Mouse (Mus musculus): ENCODE measurements around the gene Mgat4a. TPM values are rescaled to one million over a fixed set of nuclear protein-coding genes. Genes with fewer than 3 reads are reported as not detected.
A peak's percentile ranks its signal among the peaks of the same experiment; 100 is the strongest.

Gene Mgat4a
- polyA plus RNA-seq, 2 experiments from 2014 or later = 11.7 to 12.1 TPM

DNA sequence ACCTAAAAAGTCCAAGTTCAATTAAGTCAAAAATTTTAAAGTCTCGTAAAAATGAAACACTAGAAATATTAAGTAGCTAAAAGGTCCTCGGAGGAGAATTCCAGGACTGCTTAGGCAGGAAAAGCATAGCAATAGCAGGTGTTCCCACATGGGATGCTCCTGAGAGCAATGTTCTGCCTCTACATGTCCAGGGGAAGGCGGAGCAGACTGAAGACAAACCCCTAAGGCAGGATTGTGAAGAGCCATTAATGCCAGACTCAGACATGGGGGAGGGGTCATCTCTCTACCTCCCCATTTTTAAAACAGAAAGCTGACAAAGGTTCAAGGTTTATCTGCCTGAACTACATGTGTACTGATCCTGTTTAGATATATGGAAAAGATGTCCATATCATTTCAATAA is 45.7 kb downstream of the Mgat4a start:
- ATAC-seq = no peak

DNA sequence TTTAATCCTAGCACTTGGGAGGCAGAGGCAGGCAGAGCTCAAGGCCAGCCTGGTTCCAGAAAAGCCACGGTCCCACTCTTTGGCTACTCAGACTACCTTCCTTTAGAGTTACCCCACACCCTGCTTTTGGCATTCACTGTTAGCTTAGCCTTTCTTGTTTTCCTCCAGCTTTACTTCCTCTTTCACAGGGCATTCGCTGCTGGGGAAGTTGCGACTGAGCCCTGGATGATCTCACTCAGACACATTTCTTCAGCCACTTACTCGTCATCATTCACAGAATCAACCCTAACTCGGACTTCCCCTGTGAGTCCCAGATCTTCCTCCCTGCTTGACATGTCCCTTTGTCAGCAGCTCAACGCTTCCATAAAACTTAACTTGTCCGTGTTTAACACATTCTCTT is 49.1 kb downstream of the Mgat4a start:
- ATAC-seq = peak; percentile 53

DNA sequence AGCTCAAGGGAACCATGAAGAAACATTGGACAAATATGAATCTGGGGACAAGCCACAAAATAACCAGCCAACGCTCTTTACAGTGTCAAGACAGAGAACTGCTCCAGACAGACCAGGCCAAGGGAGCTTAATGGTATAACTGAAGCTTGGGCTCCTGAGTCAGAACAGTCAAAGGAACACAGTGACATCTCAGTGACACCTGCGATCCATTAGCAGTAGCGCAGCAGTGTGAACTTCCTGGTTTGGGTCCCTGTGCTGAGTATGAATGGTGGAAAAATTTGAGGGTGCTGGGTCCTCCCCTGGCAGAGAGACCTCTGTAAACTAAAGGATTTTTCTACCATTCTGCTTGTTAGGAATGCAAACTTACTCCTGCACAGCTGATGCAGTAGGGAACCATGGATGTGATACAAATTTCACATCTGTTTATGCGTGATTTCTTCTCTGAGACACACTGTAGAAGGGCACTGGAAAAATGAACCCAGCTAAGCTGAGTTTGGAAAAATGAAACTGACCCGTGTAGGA is 50.1 kb downstream of the Mgat4a start:
- ATAC-seq = peak; percentile 21

DNA sequence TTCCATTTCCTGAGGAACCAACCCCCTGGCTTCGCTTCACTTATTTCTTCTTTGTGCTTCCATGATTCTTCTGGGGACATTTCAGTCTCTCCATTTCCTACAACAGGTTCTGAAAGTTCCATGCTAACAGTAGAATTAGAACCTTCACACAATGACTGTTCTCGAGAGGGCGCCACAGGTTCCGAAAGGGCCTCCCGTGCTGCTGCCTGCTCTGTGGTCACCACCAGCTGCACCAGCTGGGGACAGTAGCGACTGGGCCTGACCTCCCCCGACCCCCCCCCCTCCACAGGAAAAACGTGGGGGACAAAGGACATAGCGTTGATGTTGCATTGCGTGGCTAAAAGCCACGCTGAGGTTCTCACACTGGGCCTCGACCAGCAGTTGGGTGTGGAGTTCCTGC is 52.3 kb downstream of the Mgat4a start:
- no peak for ATAC-seq

DNA sequence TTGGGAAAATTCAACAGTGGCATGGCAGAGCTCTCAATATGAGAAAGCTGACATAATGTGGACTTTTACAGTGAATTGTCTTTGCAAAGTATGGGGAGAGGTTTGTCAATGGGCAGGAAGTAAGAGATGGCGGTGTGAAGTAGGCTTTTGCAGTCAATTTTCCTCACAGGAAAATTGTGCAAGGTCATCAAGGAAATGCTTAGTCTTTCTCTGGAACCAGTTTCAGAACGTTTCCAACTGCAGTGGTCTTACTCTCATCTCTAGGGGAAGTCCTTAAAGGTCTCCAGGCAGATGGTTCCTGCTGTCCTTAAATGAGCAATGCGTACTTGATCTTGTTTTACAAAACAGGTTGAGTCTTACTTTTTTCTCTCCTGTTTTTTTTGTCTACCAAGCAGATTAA is 53.8 kb downstream of the Mgat4a start:
- ATAC-seq = no peak

DNA sequence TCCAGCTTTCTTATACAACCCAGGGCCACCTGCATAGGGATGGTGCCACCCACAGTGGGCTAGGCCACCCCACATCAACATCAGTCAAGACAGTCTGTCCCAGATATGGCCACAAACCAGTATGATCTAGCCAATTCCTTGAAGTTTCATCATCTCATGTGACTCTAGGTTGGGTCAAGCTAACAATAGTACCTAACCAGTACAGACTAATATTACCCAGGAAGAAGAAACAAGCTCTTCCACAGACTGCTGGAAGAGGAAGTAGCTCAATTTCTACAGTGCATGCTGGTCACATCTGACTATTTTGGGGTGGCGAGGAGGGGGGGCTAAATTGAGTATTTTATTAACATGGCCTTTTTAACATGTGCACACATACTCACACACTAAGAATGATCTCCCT is 54.4 kb downstream of the Mgat4a start:
- no peak for ATAC-seq

DNA sequence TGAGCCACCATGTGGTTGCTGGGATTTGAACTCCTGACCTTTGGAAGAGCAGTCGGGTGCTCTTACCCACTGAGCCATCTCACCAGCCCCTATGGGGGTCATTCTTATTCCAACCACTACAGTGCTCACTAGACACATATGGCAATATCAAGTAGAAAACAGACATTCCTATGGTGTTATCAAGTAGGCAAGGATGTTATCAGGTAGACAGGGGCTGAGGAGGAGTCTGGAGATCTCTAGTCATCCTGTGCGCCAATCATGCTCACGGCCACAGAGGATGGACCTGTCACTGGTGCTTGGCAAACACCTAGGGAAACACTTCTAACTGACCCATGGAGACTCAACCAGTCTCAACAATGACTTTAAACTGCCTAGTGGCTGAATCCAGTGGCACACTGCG is 56.2 kb downstream of the Mgat4a start:
- ATAC-seq = no peak

DNA sequence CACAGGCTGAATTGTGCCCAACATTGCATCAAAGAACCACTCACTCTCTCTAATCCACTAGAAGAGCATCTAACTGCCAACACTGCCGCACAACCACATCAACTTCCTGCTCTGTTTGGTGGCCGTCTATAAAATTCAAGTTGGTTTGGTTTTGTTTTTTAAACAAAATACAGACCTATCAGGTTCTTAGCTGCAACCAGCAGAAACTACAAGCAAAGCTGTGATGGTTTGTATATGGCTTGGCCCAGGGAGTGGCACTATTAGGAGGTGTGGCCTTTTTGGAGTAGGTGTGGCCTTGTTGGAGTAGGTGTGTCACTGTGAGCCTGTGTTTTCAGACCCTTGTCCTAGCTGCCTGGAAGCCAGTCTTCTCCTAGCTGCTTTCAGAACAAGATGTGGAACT is 59.5 kb downstream of the Mgat4a start:
- peak; percentile 17 for ATAC-seq

DNA sequence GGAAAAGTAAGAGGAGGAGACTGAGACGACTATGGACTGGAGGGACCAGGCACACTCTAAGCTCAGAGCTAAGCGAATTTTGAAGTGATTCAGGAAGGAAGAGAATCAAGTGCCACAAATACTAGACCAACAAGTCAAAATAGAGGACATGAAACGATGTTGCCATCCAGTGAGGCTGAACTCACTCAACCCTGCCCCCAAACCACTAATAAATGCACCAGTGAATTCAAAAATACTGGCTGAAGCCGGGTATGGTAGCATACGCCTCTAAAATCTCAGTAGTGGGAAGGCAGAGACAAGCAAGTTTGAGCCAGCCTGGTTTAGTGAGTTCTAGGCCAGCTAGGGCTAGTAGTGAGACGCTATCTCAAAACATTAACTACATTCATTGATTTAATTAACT is 60.1 kb downstream of the Mgat4a start:
- ATAC-seq = no peak

DNA sequence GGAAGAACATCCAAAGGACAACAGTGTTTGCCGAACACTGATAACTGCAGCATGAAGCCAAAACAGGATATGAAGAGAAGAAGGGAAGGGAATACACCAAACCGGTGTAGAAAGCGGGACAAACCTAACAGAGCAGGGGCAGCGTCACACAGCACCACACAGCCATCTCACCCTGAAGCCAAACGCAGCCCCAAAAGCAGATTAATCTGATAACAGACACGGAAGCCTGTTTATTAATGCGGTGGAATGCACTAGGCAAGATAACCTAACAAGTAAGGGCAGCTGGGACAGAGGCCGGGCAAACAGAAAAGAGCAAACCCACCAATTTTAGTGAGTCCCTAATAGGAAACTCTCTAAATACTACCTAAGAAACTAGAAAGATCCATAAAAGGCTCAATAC is 61.1 kb downstream of the Mgat4a start:
- ATAC-seq = no peak

DNA sequence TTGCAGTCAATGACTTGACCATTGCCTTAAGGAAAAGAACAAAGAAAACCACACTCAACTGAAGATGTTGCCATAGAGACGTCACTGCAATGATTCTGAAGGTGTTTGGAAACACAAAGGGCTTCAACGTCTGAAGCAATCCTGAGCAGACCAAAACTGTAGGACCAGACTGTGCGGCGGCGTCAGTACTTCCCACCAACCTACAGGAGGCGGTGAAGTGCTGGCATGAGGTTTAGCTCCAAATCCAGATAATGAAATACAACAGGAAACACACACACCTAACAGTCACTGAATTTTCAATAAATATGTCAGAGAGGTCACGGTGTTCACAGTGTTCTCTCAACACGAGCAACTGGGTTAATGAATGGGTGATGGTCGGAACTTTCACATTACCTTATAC is 61.7 kb downstream of the Mgat4a start:
- ATAC-seq = peak; percentile 69

DNA sequence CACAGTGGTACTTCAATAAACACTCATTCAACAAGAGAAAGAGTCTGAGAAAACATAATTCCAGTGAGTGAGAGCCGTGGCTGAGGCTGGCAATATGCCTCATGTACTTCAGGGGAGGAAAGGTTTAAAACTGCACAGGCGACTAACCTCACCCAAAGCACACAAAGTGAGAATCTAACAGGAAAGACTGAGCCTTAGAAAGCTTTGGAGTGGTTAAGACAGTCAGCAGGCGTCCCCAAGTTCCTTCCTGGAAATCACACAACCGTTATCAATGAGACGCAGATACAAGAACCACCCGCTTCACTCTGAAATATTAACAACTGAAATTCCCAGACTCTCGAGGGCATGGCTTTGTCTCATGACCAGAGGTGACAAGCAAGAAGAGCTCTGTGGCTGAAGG is 62.4 kb downstream of the Mgat4a start:
- peak; percentile 12 for ATAC-seq

DNA sequence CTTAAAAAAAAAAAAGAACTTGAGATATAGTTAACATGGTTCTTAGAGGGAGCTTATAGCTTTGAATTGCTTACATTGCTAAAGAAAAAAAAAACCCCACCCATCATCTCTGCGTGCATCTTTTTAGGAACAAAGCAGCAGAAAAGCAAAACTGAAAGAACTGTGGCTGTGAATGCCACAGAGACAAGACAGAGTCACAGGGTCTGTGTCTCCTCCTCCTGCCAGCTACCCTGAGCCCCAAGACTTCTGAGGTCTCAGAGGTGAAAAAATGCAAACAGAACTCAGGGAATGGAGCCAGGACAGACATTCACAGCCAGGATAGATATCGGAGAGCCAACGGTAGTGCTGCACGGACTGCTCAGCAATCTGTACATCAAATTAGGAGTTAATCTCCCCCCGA is 62.9 kb downstream of the Mgat4a start:
- peak; percentile 67 for ATAC-seq

DNA sequence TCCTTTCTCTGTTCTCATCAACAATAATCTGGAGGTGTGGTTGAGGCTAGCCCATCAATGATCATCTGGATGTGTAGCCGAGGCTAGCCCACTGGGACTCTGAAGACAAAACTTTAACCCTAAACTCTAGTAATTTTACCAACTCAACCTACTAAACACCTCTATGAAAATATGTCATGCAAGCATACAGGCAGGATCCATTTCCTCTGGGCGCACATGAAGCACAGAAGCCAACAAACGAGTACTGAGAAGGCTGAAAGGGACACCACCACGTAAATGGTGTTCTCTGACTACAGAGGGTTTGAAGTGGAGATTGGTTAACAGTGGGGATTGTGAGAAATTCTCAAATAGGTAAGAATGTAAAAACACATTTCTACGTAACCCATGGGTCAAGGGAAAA is 63.6 kb downstream of the Mgat4a start:
- peak; percentile 14 for ATAC-seq

DNA sequence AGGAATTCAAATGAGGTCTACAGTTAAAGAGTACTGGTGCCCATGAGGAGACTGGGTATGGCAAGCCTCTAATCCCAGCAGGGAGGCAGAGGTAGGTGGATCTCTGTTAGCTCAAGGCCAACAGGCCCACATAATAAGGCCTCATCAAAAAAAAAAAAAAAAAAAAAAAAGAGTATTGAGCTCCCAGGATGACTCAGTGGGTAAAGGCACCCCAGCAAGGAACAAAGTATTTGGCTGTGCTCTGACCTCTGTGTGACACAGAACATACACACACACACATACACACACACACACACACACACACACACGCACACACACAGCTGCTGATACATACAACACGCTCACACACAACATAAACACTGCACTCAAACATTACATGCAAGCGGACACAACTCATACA is 65.5 kb downstream of the Mgat4a start:
- ATAC-seq = no peak

DNA sequence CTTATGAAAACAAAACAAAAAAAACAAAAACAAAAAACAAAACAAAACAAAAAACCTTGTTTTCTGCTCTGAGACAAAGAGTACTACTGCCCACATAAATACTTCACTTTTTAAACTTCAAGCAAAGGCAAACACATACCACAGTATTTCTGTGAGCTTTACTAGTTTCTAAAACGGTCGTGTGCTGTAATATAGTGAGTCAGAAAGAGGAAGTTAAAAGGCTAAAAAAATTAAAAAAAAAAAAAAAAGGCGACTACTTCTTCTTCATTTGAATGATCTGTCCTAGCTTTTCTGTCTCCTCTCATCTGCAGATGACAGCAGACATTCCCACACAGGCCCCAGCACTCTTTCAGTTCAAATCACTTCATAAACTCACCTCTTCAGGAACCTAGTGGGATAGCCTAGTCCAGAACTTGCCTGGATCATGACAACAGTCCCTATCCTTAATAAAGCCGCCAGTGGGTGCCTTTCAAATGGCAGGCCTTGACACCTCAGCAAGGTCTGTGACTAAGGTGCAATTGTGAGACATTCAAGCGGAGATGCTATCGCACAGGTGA is 66.1 kb downstream of the Mgat4a start:
- ATAC-seq = no peak

DNA sequence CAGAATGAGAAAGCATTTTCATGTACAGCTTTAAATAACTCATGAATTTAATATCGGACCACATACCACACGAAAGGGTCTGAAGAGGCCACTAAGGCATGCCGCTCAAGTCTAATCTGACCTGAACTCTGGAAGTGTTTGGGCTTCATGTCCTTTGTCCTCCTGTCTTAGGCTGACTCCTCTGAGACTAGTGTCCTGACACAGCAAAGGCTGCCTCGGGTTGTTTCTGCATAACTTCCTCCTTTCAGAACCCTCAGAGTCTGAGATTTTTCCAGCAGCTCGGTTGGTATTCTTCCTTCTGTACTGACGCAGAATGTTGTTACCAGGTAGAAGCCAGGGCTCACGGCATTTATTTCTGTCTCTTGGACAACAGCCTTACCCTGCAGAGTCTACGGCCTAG is 66.8 kb downstream of the Mgat4a start:
- ATAC-seq = no peak

DNA sequence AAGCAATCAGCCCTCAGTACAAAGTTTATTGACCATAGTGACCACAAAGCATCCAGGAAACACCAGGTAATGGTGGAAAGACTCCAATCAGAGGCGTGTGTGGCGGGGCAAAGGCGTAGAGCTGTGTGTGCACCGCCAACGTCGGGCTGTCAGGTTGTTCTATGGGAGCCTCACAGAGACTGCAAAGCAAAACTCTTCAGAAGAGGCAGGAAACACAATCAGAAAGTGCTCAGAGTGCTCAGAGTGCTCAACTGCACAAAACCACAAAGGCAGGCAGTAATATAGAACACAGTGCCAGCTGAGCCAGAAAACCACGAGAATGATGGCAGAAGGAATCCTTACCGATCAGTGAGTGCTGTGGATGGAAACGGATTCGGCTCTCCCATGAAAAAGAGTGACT is 67.6 kb downstream of the Mgat4a start:
- ATAC-seq = peak; percentile 78

DNA sequence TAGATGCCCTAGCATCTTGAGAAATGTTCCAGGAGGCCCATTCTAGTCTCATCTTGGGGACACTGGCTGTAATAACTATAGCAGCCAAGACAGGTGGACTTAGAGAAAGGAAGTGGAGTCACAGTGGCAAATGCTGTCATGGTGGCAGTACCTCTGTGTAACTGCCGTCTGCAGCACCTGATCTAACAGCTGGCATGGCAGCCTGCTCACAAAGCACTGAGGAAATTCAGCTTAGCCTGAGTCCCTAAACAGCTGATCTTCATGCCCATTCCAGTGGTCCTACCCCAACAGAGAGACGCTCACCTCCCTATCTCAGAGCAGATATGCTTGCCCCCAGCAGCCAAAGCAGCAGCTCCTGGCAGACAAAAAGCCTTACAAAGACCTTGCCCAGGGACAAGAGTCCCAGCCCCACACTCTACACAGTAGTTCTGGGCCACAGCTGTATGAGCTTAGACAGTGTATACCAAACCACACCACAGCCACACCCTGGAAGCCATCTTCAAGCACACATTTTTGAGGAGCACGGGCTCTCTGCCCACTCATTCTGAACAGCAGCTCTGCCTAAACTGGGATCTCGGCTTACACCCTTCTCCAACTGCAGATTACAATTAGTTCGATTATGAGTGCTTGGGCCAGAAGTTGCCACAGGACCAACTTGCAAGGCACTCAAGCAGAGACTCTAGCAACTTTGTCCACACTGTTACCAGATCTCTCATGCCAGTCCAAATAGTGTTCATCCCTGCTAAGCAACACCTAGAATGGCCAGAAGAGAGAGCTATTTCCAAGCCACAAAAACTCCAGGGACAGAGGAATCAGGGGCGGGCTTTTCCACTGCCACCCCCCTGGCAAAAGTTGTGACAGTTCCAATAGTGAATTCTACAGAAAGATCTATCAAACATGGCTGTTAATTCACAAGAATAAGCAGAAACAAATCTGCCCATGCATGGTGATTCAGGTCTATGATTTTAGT is 69.4 kb downstream of the Mgat4a start:
- ATAC-seq = no peak

DNA sequence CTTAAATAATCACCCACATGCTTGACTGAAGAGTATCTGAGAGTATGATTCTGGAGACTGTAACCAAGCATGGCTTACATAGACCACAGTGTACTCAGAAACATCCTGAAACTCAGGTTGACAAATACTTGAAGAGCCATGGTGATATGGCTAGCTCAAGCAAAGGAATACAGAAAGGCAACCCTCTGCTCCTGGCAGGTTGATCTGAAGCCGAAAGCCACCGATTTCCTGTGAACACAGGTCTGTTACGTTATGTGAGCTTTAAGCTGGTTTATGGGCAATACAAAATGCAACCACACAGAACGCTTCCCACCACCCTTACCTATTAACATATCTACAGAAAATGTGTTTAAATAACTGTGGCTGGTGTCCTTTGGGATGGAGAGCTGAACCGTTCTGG is 71.8 kb downstream of the Mgat4a start:
- no peak for ATAC-seq

DNA sequence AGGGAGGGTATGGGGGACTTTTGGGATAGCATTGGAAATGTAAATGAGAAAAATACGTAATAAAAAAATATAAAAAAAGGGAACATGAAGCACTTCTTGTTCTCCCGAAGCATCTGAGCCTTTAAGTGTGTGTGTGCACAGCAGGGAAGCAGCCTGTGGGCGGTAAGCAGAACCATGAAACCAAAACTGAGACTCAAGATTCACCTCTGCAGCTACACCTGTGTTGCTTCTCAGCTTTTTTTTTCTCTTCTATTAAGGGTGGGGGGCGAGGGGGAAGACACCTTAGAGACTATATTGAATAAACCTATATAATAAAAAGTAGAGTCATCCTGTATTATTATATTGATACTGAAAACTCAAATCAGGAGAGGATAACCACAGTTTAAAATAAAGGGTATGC is 73.0 kb downstream of the Mgat4a start:
- ATAC-seq = no peak

DNA sequence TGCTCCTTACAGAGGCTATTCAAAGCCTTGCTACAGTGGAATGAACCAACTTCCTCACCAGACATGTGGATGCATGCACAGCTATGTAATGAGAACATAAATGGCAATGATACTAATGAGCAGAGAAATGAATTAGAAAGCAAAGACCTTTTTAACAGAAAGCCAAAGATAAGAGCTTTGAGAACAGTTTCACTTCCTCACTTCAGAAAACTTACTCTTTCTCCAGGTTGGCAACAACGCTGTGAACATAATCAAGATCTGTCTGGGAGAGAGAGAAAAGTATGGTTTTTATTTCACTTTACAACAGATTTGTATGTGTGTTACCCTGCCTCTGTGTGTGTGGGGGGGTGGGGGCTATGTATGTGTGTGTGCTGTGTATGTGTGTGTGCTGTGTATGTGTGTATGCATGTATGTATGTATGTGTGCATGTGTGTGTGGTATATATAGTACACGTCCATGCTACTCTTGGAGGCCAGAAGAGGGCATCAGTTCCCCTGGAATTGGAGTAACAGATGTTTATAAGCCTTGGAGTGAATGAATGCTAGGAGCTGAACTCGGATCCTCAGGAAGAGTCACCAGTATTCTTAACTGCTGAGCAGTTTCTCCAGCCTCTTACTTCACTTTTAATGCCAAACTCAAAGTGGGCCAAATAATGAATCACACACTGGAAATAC is 74.4 kb downstream of the Mgat4a start:
- ATAC-seq = no peak

DNA sequence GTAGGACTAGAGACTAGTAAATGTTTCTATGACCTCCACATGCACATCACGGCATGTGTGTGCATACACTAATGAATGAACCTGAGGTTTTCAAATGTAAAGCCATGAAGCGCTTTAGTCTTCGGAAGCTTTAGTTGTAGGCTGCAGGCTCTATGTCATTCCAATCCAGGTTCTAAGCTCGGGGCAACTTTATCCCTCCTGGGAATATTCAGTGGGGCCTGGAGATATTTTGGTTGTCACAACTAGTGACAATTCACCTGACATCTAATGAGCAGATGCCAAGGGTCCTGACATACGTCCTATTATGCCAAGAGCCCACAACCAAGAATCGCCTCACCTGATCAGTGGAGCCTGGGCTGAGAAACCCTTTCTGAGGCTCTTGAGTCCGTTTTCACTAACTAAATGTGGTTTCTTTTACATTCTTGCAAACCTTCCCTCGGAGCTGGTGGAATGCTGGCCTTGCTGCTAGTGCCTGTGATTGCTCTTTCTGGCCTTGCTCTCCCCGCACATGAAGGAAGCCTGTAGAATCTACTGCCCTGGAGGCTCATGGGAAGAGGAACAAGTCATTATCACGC is 75.9 kb downstream of the Mgat4a start:
- no peak for ATAC-seq

Measured in CD4-positive, CD25-positive, alpha-beta regulatory T cell, adult 4 months (primary cell).